Mouse (Mus musculus): ENCODE results near the gene Mxra7.

Gene Mxra7

GRCm38 (mm10) chr11:116848877-116849178 is 21.0 kb upstream of the Mxra7 start:
- in situ Hi-C loops (cut with MboI; ENCODE audit: unreplicated experiment in 2 of 2) = loop anchor here (10.0 to 25.0 kb wide), 2 partner anchors 487 to 824 kb away; partner anchors contain the start of gene H3f3b (in 1 of the 2)

GRCm38 (mm10) chr11:116848086-116848876 is 20.4 kb upstream of the Mxra7 start:
- in situ Hi-C loops (cut with MboI; ENCODE audit: unreplicated experiment in 2 of 2) = loop anchor here (10.0 to 25.0 kb wide), 2 partner anchors 486 to 823 kb away; partner anchors contain the start of gene H3f3b (in 1 of the 2)

DNA sequence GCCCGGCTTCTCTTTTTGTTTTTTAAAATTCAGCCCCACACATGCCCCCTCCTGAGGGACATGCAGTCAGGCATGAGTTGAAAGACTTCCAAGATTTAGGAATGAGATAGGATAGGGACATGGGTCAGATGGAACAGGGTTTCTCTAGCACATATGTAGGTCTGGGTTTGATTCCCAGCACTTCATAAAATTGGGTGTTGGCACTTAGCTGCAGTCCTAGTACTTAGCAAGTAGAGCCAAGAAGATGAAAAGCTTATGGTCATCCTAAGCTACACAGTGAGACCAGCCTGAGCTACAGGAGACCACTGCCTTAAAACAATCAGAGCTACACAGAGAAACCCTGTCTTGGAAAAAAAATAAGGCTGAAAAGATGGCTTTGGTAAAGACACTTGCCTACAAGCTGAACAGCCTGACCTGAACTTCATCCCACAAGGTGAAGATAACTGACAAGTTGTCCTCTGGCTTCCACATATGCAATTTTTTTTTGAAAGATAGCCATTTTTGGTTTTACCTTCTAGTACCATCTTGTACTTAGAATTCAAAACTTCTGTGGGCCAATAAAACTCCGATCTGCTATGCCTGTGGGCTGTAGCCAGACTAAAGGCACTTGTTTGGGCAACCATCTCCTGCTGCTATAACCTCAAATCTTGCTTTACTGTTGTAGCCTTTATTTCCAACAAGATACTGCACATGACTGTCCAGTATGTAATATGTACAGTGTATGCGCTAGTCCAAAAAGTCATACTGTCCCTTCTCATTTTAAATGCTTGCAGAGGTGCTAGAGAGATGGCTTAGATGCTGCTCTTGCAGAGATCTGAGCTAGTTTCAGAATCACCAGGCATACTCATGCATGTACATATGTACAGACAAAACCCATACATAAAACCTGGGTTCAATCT is 19.6 kb upstream of the Mxra7 start:
- in situ Hi-C loops (cut with MboI; ENCODE audit: unreplicated experiment in 2 of 2) = loop anchor here (10.0 to 25.0 kb wide), 2 partner anchors 485 to 823 kb away; partner anchors contain the start of gene H3f3b (in 1 of the 2)

- in situ Hi-C loops (cut with MboI; ENCODE audit: unreplicated experiment in 2 of 2) = loop anchor here (10.0 to 25.0 kb wide), 2 partner anchors 484 to 822 kb away; partner anchors contain the start of gene H3f3b (in 1 of the 2)
Observed at GRCm38 (mm10) chr11:116846593-116847181, 18.8 kb upstream of the Mxra7 start.

- in situ Hi-C loops (cut with MboI; ENCODE audit: unreplicated experiment in 2 of 2) = loop anchor here (10.0 to 25.0 kb wide), 2 partner anchors 481 to 819 kb away; partner anchors contain the start of gene H3f3b (in 1 of the 2)
Observed at GRCm38 (mm10) chr11:116843261-116844233, 15.7 kb upstream of the Mxra7 start, which contains the start of the genes Mettl23 and Jmjd6. TSS of gene Mettl23 (plus strand) at chr11:116843278. TSS of gene Jmjd6 (minus strand) at chr11:116843449.

GRCm38 (mm10) chr11:116842531-116843260 is 14.8 kb upstream of the Mxra7 start:
- in situ Hi-C loops (cut with MboI; ENCODE audit: unreplicated experiment in 2 of 2) = loop anchor here (10.0 to 25.0 kb wide), 2 partner anchors 480 to 818 kb away; partner anchors contain the start of gene H3f3b (in 1 of the 2)

DNA sequence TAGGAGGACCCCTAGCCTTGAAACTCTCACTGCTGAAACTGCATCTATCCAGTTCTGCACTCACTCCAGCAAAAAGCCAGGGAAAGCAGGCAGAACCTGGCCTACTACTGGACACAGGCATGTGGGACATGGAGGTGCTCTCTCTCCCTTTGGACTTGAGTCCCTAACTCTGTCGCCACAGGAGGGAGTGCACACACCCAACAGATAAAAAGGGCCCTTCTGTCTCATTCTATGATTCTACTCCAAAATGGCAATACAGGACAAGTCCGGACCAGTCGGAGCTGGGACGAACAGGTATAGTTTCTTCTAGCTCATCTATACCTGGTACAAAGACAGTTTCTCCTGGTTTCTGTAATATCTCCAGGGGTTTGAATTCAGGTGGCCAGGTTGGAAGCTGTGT is 12.9 kb upstream of the Mxra7 start:
- in situ Hi-C loops (cut with MboI; ENCODE audit: unreplicated experiment in 2 of 2) = loop anchor here (10.0 to 25.0 kb wide), 2 partner anchors 478 to 816 kb away; partner anchors contain the start of gene H3f3b (in 1 of the 2)

GRCm38 (mm10) chr11:116839601-116840000 is 11.8 kb upstream of the Mxra7 start:
- in situ Hi-C loops (cut with MboI; ENCODE audit: unreplicated experiment in 2 of 2) = loop anchor here in 1 of 2 experiments (25.0 kb wide), 1 partner anchor 477 kb away; no protein-coding TSS in a partner anchor

GRCm38 (mm10) chr11:116838936-116839335 is 11.1 kb upstream of the Mxra7 start:
- in situ Hi-C loops (cut with MboI; ENCODE audit: unreplicated experiment in 2 of 2) = loop anchor here in 1 of 2 experiments (25.0 kb wide), 1 partner anchor 477 kb away; no protein-coding TSS in a partner anchor

- in situ Hi-C loops (cut with MboI; ENCODE audit: unreplicated experiment in 2 of 2) = loop anchor here in 1 of 2 experiments (25.0 kb wide), 1 partner anchor 475 kb away; no protein-coding TSS in a partner anchor
Observed at GRCm38 (mm10) chr11:116837441-116837840, 9.6 kb upstream of the Mxra7 start.

DNA sequence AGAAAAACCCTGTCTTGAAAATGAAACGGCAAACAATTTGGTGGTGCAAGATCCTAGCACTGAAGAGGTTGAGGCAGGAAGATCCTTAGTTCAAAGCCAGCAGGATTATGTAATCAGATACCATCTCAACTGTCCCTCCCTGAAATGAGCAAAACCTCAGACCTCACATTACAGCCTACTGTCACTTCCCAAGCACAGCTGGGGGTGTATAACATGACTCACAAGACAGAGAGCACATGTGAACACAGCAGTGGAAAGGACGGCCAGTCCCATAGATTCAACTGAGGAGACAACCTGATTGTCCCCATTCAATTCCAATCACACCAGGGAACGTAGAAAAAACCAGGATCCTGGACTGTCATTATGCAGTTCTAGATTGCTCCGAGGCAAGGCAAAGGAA is 8.4 kb upstream of the Mxra7 start:
- in situ Hi-C loops (cut with MboI; ENCODE audit: unreplicated experiment in 2 of 2) = loop anchor here in 1 of 2 experiments (25.0 kb wide), 1 partner anchor 474 kb away; no protein-coding TSS in a partner anchor

DNA sequence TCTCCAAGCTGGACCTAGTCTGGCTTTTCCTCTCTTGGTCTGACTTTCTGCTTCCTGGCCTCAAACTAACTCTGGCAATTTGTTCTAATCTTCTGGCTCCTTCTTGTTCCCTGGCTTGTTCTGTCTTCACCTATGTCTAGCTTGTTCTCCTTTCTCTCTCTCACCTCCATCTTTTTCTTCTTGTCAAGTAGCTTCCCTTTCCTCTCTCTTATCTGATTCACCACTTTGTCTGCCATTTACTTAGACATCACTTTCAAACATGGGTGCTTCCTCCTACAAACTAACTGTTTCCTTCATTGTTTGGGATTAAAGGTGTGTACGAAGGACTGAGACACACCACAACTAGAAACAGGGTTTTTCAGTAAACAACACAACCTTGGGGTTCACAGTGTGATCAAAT is 7.1 kb upstream of the Mxra7 start:
- in situ Hi-C loops (cut with MboI; ENCODE audit: unreplicated experiment in 2 of 2) = loop anchor here in 1 of 2 experiments (25.0 kb wide), 1 partner anchor 473 kb away; no protein-coding TSS in a partner anchor

- in situ Hi-C loops (cut with MboI; ENCODE audit: unreplicated experiment in 2 of 2) = loop anchor here in 1 of 2 experiments (25.0 kb wide), 1 partner anchor 470 kb away; no protein-coding TSS in a partner anchor
Observed at GRCm38 (mm10) chr11:116832172-116832685, 4.4 kb upstream of the Mxra7 start.

- in situ Hi-C loops (cut with MboI; ENCODE audit: unreplicated experiment in 2 of 2) = loop anchor here in 1 of 2 experiments (25.0 kb wide), 1 partner anchor 465 kb away; no protein-coding TSS in a partner anchor
Observed at GRCm38 (mm10) chr11:116826550-116827504, 1.0 kb downstream of the Mxra7 start.

- in situ Hi-C loops (cut with MboI; ENCODE audit: unreplicated experiment in 2 of 2) = loop anchor here in 1 of 2 experiments (25.0 kb wide), 1 partner anchor 463 kb away; no protein-coding TSS in a partner anchor
Observed at GRCm38 (mm10) chr11:116825230-116825629, 2.6 kb downstream of the Mxra7 start.

DNA sequence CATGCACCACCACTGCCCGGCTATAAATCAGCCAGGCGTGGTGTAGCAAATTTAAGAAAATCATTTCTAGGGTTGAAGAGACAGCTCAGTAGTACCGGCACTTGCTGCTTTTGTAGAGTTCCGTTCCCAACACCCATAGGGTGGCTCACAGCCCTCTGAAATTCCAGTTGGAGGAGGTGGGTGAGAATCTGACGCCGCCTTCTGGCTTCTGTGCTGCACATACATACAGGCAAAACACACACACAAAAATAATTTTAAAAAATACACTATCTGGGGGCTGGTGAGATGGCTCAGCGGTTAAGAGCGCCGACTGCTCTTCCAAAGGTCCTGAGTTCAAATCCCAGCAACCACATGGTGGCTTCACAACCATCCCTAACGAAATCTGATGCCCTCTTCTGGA is 4.0 kb downstream of the Mxra7 start:
- in situ Hi-C loops (cut with MboI; ENCODE audit: unreplicated experiment in 2 of 2) = loop anchor here (25.0 kb wide), 2 partner anchors 312 to 937 kb away; partner anchors contain the start of gene Smim5 (in 1 of the 2)
